Mouse (Mus musculus) left cerebral cortex, postnatal 14 days (tissue): ENCODE data around the gene Map3k7cl. TPM values are rescaled to one million over a fixed set of nuclear protein-coding genes. Genes with fewer than 3 reads are reported as not detected.

Experiments
- DNase-seq, 2 experiments: peaks; one replicate each; pipeline ENCODE4 v3.0.0; 2021 to 2022; ENCODE audit warnings: low spot score in 2 of 2, mixed read lengths in 1 of 2
- intact Hi-C: fragments of 180-260 bp; cut with DNase I; formaldehyde crosslinking; loops from one replicate; pipeline ENCODE4 v1.15.1; 2025
- total RNA-seq, 2 experiments: library from RNA; stranded (reverse); gene quantifications; 2 replicates each; pipeline ENCODE4 v1.2.3; 2021

Map3k7cl gene
- total RNA-seq, 2 experiments from 2014 or later = 0.66 to 0.77 TPM

GRCm38 (mm10) chr16:87584618-87585017 is 31.5 kb downstream of the Map3k7cl start:
- peak in 1 of 2 experiments; percentile 19 for DNase-seq
- intact Hi-C loops = no loop called here

- intact Hi-C loops = no loop called here
- no peak for DNase-seq
These were observed 32.6 kb downstream of the Map3k7cl start for GRCm38 (mm10) chr16:87585548-87586262.

- DNase-seq = no peak
- intact Hi-C loops = no loop called here
These were observed 34.7 kb downstream of the Map3k7cl start for GRCm38 (mm10) chr16:87587843-87588242.

GRCm38 (mm10) chr16:87594145-87594544 is 41.0 kb downstream of the Map3k7cl start:
- intact Hi-C loops = loop anchor here (5.0 kb wide), 1 partner anchor 72 kb away; no protein-coding TSS in a partner anchor
- no peak for DNase-seq

- intact Hi-C loops = loop anchor here (5.0 kb wide), 1 partner anchor 152 kb away; no protein-coding TSS in a partner anchor
- no peak for DNase-seq
These were observed 42.0 kb downstream of the Map3k7cl start for GRCm38 (mm10) chr16:87595149-87595548.

- no peak for DNase-seq
- intact Hi-C loops = no loop called here
These were observed 49.8 kb downstream of the Map3k7cl start for GRCm38 (mm10) chr16:87602717-87603526.

GRCm38 (mm10) chr16:87604002-87604401 is 50.9 kb downstream of the Map3k7cl start:
- intact Hi-C loops = no loop called here
- no peak for DNase-seq

- no peak for DNase-seq
- intact Hi-C loops = no loop called here
These were observed 51.8 kb downstream of the Map3k7cl start for GRCm38 (mm10) chr16:87604883-87605282.

GRCm38 (mm10) chr16:87607383-87607782 is 54.3 kb downstream of the Map3k7cl start:
- intact Hi-C loops = no loop called here
- no peak for DNase-seq

- DNase-seq = no peak
- intact Hi-C loops = no loop called here
These were observed 54.8 kb downstream of the Map3k7cl start for GRCm38 (mm10) chr16:87607959-87608358.

GRCm38 (mm10) chr16:87610142-87610541 is 57.0 kb downstream of the Map3k7cl start:
- DNase-seq = no peak
- intact Hi-C loops = no loop called here

GRCm38 (mm10) chr16:87610556-87611295 is 57.6 kb downstream of the Map3k7cl start:
- DNase-seq = no peak
- intact Hi-C loops = no loop called here

- no peak for DNase-seq
- intact Hi-C loops = no loop called here
These were observed 58.3 kb downstream of the Map3k7cl start for GRCm38 (mm10) chr16:87611420-87611819.

- DNase-seq = no peak
- intact Hi-C loops = no loop called here
These were observed 59.2 kb downstream of the Map3k7cl start for GRCm38 (mm10) chr16:87612218-87612838.

GRCm38 (mm10) chr16:87617377-87617776 is 64.2 kb downstream of the Map3k7cl start:
- intact Hi-C loops = no loop called here
- no peak for DNase-seq

GRCm38 (mm10) chr16:87621246-87621645 is 68.1 kb downstream of the Map3k7cl start:
- DNase-seq = no peak
- intact Hi-C loops = no loop called here

- intact Hi-C loops = no loop called here
- no peak for DNase-seq
These were observed 70.8 kb downstream of the Map3k7cl start for GRCm38 (mm10) chr16:87623881-87624280.

GRCm38 (mm10) chr16:87624937-87625336 is 71.8 kb downstream of the Map3k7cl start:
- no peak for DNase-seq
- intact Hi-C loops = no loop called here

GRCm38 (mm10) chr16:87625341-87625740 is 72.2 kb downstream of the Map3k7cl start:
- DNase-seq = peak in 1 of 2 experiments; percentile 10

More at GRCm38 (mm10) chr16:87625341-87625740, 72.2 kb downstream of the Map3k7cl start:
- intact Hi-C loops = no loop called here
